Mouse (Mus musculus): Measurements from ENCODE around the gene Srpr. TPM values are rescaled to one million over a fixed set of nuclear protein-coding genes. Genes with fewer than 3 reads are reported as not detected.

Srpr gene
- polyA plus RNA-seq, 1 experiment: 11.2 TPM

DNA sequence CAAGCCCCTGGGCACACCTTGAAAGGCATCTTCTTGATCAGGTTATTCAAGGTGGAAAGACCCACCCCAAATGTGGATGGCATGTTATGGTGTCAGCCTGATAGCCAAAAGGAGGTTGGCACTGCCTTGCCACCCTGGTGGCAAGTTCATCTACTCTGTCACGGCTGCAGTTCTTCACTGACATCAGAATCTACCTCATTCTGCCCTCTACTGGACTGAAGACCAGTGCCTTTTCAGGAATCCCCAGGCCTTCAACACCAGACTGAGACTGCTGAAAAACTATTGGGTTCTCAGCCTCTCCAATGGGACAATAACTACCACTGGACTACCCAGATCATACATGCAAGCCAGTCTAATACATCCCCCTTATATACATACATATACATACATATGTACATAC, 39.8 kb downstream of the Srpr start:
- no peak for TF ChIP-seq GATA1 (IDR thresholded peaks at IDR 0.05; ENCODE audit: borderline replicate concordance, low read length)
- no peak for TF ChIP-seq FLI1 (IDR thresholded peaks at IDR 0.05; ENCODE audit: low read length)
- H3K4me1 ChIP-seq: peaks cover 10% of the 10 kb centered on the region
- H3K27me3 ChIP-seq (replicated peaks): no peaks in the 10 kb centered on the region
- H3K36me3 ChIP-seq (replicated peaks; ENCODE audit: low read length): peaks cover 12% of the 10 kb centered on the region
- H3K9me3 ChIP-seq: no peaks in the 10 kb centered on the region
- H3K4me3 ChIP-seq (replicated peaks): no peak overlapping the region

DNA sequence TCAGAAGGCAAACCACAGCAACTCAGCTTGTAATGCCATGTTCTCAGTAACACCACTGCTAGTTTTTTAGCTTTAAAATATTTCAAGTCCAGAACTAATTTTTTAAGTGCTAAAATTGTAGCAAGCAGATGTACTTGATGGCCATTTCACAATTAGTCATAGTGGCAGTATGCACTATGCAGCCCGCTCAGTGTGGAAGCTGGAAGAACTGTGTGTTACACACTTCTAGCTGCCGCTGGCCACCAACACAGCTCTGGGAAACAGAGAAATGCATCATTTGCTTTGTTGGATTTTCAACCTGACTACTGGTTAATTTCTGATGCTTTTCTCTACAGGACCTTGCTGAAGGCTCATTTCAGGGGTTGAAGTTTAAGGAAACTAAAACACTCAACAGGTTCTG, 47.4 kb downstream of the Srpr start:
- no peaks in the 10 kb centered on the region for H3K27me3 ChIP-seq (replicated peaks)
- H3K36me3 ChIP-seq (replicated peaks; ENCODE audit: low read length): no peaks in the 10 kb centered on the region
- no peak overlapping the region for H3K4me3 ChIP-seq (replicated peaks)
- H3K9me3 ChIP-seq: no peaks in the 10 kb centered on the region
- TF ChIP-seq GATA1 (IDR thresholded peaks at IDR 0.05; ENCODE audit: borderline replicate concordance, low read length) (no peak), FLI1 (IDR thresholded peaks at IDR 0.05; ENCODE audit: low read length) (no peak)
- no peaks in the 10 kb centered on the region for H3K4me1 ChIP-seq

DNA sequence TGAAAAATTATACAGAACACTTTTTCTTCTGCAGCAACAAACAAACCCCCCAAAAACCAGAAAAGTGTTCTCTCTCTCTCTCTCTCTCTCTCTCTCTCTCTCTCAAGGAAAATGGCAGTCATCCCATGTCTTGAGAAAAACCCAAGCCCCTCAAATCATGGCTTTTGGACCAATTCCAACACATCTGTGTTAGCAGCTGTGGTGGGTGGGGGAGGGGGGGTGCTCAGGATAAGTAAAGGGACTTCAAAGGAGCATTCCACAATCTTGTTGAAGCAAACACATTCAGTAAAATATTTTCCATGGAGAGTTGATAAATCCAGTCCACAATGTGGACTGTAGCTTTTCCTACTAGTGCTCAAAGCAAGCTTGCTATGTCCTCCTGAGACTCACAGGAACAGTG, 49.5 kb downstream of the Srpr start:
- no peaks in the 10 kb centered on the region for H3K36me3 ChIP-seq (replicated peaks; ENCODE audit: low read length)
- no peaks in the 10 kb centered on the region for H3K9me3 ChIP-seq
- TF ChIP-seq GATA1 (IDR thresholded peaks at IDR 0.05; ENCODE audit: borderline replicate concordance, low read length) (no peak), FLI1 (IDR thresholded peaks at IDR 0.05; ENCODE audit: low read length) (no peak)

DNA sequence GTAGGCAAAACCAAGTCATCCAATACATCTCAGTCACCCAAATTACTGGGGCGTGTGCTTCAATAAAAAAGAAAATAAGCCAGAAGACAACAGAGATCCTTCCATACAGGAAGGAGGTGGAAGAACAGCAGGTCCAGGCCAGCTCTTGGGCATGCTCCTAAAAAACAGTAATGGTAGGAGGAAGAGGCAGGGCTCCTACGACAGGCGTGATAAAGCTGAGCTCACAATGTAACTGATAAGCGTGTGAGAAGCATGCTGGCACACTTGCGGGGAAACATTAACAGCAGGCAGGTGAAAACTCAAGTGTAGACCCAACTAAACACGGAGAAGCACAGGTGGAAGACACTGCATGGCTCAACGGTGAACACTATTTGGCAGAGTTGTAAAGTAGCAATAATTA, 57.4 kb downstream of the Srpr start:
- no peak for TF ChIP-seq GATA1 (IDR thresholded peaks at IDR 0.05; ENCODE audit: borderline replicate concordance, low read length)
- TF ChIP-seq FLI1 (IDR thresholded peaks at IDR 0.05; ENCODE audit: low read length): no peak
- Histone ChIP-seq H3K4me1 (peaks cover 15% of the 10 kb centered on the region), H3K9me3 (no peaks in the 10 kb centered on the region), H3K36me3 (replicated peaks; ENCODE audit: low read length) (peaks cover 2% of the 10 kb centered on the region), H3K4me3 (replicated peaks) (no peak overlapping the region), H3K27me3 (replicated peaks) (no peaks in the 10 kb centered on the region)

More for the DNA sequence above, 49.5 kb downstream of the Srpr start:
- H3K4me1 ChIP-seq: peaks cover 4% of the 10 kb centered on the region; the same call in 1 of the 2 replicates
- no peak overlapping the region for H3K4me3 ChIP-seq (replicated peaks)
- no peaks in the 10 kb centered on the region for H3K27me3 ChIP-seq (replicated peaks)

DNA sequence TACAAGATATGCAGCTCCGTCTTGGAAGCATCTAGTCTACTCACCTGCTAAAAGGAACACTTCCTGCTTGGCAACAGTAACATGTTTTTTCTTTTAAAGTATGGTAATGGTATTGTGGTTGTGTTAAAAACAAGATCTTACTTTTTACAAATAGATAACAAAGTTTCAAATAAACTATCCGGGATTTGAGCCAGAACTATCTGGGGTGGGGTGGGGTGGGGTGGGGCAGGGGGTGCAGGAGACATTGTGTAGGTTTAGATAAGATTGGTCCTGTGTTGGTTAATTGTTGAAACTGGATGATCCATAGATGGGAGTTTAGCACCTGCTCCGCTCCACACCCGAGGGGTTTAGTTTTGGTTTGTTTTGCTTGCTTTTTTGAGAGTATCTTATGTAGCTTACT, 62.4 kb downstream of the Srpr start:
- H3K9me3 ChIP-seq: no peaks in the 10 kb centered on the region
- TF ChIP-seq FLI1 (IDR thresholded peaks at IDR 0.05; ENCODE audit: low read length) (no peak), GATA1 (IDR thresholded peaks at IDR 0.05; ENCODE audit: borderline replicate concordance, low read length) (no peak)
- H3K36me3 ChIP-seq (replicated peaks; ENCODE audit: low read length): peaks cover 2% of the 10 kb centered on the region
- no peak overlapping the region for H3K4me3 ChIP-seq (replicated peaks)
- no peaks in the 10 kb centered on the region for H3K27me3 ChIP-seq (replicated peaks)
- H3K4me1 ChIP-seq: peaks cover 26% of the 10 kb centered on the region

DNA sequence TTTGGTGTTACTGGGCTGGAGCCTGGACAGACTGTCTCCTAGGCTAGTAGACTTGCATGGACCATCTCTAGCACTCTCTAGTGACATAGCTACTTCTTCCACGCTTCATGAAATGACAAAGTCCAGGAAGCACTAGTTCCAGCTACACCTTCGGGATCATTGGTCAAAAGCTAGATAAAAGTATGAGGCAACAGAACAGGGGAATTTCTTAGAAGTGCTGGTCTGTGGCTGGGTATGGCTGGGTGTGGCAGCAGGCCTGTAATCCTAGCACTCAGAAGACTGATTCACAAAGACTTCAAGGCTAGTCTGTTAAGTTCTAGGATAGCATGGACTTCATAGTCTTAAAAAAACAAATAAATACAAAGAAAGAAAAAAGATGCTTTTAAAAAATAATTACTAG, 63.5 kb downstream of the Srpr start:
- peaks cover 30% of the 10 kb centered on the region for H3K4me1 ChIP-seq
- TF ChIP-seq FLI1 (IDR thresholded peaks at IDR 0.05; ENCODE audit: low read length) (no peak), GATA1 (IDR thresholded peaks at IDR 0.05; ENCODE audit: borderline replicate concordance, low read length) (no peak)
- no peak overlapping the region for H3K4me3 ChIP-seq (replicated peaks)
- H3K27me3 ChIP-seq (replicated peaks): no peaks in the 10 kb centered on the region
- no peaks in the 10 kb centered on the region for H3K9me3 ChIP-seq
- H3K36me3 ChIP-seq (replicated peaks; ENCODE audit: low read length): peaks cover 2% of the 10 kb centered on the region

DNA sequence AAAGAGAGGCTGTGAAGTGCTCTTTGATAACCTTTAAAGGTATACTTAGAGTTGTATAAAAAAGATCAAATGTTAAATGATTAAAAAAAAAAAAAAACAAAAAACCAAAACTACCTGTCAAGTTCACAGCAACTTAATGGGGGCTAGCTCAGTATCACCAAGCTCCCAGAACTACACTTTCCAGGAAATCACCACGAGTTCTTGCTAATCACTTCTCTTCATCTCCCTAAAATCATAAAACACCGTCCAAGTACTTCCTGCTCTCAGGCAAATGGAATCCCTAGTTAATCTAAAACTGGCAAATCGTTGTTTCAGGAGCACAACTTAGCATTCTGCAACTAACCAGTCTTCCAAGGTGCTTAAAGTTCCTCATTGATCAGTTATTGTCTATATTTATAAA, 64.5 kb downstream of the Srpr start:
- Histone ChIP-seq H3K4me1 (peaks cover 38% of the 10 kb centered on the region), H3K4me3 (replicated peaks) (no peak overlapping the region), H3K36me3 (replicated peaks; ENCODE audit: low read length) (peaks cover 4% of the 10 kb centered on the region), H3K9me3 (no peaks in the 10 kb centered on the region), H3K27me3 (replicated peaks) (no peaks in the 10 kb centered on the region)
- TF ChIP-seq FLI1 (IDR thresholded peaks at IDR 0.05; ENCODE audit: low read length) (no peak), GATA1 (IDR thresholded peaks at IDR 0.05; ENCODE audit: borderline replicate concordance, low read length) (no peak)

DNA sequence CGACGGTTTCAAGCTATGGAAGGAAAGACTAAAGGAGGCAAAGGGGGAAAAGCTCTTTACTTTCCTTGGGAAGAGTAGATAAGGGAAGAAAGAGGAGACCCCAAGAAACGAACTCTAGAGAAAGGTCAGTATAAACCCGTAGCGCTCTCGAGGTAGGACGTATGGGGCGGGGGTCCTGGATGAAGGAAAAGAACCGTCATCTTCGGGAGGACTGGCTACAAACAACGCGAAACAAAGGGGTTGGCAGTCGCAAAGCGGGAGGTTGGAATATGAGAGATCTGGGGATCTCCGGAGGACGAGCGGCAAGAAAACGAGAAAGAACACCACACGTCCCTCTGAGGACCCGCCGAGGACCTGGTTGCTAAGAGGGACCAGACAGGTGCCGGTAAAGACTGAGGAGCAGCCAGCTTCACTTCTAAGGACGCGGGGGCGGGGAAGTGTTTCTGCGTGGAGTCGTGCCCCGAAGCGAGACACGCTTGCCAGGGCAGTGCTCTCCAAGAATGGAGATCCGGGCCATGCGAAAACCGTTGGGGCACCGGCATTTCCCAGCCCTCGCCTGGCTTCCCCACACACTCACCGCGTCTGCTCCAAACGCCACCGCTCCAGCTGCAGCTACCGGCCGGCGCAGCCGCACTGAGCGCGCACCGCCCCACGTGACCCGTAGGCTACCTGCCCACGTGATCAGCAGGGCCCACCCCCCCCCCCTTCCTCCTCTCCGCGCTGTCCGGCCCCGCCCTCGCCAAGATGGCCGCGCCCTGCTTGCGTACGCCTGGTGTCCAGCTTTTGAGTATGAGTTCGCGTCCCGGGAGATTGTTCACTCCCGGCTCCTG, 67.4 kb downstream of the Srpr start, which contains the start of the genes Fam118b and Rpusd4:
TSS of gene Fam118b (minus strand) at position 660 of the 830 bp plus-strand sequence.
TSS of gene Rpusd4 (plus strand) at position 720 of the 830 bp plus-strand sequence.
- H3K4me3 ChIP-seq (replicated peaks): peak within 1 kb of the TSS; percentile 96
- TF ChIP-seq FLI1 (IDR thresholded peaks at IDR 0.05; ENCODE audit: low read length) (no peak), GATA1 (IDR thresholded peaks at IDR 0.05; ENCODE audit: borderline replicate concordance, low read length) (no peak)
- peaks cover 50% of the 10 kb centered on the region for H3K4me1 ChIP-seq
- H3K27me3 ChIP-seq (replicated peaks): no peaks in the 10 kb centered on the region
- peaks cover 29% of the 10 kb centered on the region for H3K36me3 ChIP-seq (replicated peaks; ENCODE audit: low read length)
- no peaks in the 10 kb centered on the region for H3K9me3 ChIP-seq

DNA sequence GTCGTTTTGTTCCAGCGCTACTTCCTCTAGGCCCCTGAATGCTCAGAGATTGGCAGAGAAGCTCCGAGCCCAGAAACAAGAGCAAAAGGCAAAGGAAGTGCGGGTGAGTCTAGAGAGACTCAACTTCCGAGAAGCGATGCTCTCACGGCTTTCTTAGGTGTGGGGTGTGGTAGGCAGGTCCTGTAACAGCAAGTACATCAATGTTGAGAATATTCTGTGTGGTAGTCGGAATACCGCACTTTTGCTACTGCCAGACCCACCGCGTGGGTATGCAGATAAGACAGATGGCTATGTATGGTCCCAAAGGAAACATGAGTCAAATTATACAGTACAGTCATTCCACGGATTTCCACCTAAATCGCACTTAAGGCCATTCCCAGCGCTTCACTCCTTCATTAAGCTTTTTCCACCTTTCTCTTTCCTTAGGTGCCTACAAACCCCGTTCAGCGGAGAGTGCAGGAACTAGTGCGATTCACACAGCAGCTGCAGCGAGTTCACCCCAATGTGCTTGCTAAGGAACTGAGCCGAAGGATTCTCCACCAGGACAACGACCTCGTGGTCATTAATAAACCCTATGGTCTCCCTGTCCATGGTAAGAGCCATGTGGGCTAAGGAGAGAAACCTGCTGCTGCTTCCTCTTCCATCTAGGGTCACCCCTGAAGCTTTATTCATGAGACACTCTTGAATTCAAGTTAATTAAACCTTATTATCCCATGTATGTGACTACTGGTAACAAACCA, 68.2 kb downstream of the Srpr start:
- TF ChIP-seq FLI1 (IDR thresholded peaks at IDR 0.05; ENCODE audit: low read length) (no peak), GATA1 (IDR thresholded peaks at IDR 0.05; ENCODE audit: borderline replicate concordance, low read length) (no peak)
- Histone ChIP-seq H3K36me3 (replicated peaks; ENCODE audit: low read length) (peaks cover 37% of the 10 kb centered on the region), H3K27me3 (replicated peaks) (no peaks in the 10 kb centered on the region), H3K9me3 (no peaks in the 10 kb centered on the region), H3K4me1 (peaks cover 49% of the 10 kb centered on the region), H3K4me3 (replicated peaks) (peak overlapping the region; percentile 96)

All from megakaryocyte, embryonic 14.5 days (primary cell).